In the genomic region with DNA sequence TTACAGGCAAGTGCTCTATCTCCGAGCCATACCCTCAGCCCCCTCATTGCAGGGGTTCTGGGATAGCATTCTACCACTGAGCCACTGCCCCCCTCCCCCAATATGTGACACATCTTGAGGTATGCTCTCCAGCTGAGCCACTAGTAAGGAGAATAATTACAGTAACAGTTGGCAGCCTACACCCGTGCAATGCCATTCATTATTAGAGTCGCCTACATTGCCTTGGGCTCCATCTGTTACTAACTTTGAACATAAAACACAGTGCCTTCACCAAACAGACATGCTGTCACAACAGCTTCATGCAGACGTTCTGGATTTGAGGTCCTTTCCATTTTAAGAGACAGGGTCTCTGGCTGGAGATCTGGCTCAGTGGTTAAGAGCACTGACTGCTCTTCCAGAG, we compare ENCODE assay signal across 17 mouse cellular contexts. TPM values are rescaled to one million over a fixed set of nuclear protein-coding genes. Genes with fewer than 3 reads are reported as not detected.
A peak's percentile ranks its signal among the peaks of the same experiment; 100 is the strongest.
DNase-seq lines count a peak whose midpoint lies in the region; ATAC-seq and TF ChIP-seq lines count a peak whose summit lies in the region.
"Had no signal": no experiment of that assay in that cellular context is flagged by ENCODE, and none has a peak within 500 bp of the region (broad histone marks: within the 10 kb centered on the region; RNA-seq: fewer than 3 reads in every experiment).

No protein-coding gene starts in this region.

- WGBS in embryonic facial prominence, embryonic 13.5 days: 47% methylated on average over 4 of the region's 4 CpGs
- 74% methylated on average over 4 of the region's 4 CpGs for WGBS in embryonic facial prominence, embryonic 10.5 days
- WGBS in liver, adult 2 months: 83% methylated on average over 4 of the region's 4 CpGs
- 63% methylated on average over 4 of the region's 4 CpGs for WGBS in liver, embryonic 12.5 days (ENCODE audit: insufficient replicate concordance)
- 51% methylated on average over 4 of the region's 4 CpGs for WGBS in forebrain, embryonic 15.5 days

- DNase-seq in embryonic facial prominence, embryonic 10.5 days (ENCODE audit: low spot score): no peak
- DNase-seq in liver, adult 2 months (ENCODE audit: extremely low read depth, low read depth, low spot score): no peak
- peak; percentile 11 to 22 for DNase-seq in layer of hippocampus, postnatal 36 days
- no peak for DNase-seq in gastrocnemius, adult 18-20 months (ENCODE audit: low spot score)
- DNase-seq: cerebellum, postnatal 10 days; kidney, adult 9 months; lung, adult 2 months; right cerebral cortex, postnatal 4 days; thymus, postnatal 14 days had no signal

- H3K27ac ChIP-seq in embryonic facial prominence, embryonic 13.5 days: no peak overlapping the region
- no peak overlapping the region for H3K27ac ChIP-seq in embryonic facial prominence, embryonic 10.5 days (replicated peaks)
- peak overlapping the region; percentile 93 for H3K27ac ChIP-seq in liver, adult 2 months (replicated peaks; ENCODE audit: insufficient read depth, low read depth, low read length)
- H3K27ac ChIP-seq in liver, embryonic 12.5 days: no peak overlapping the region
- no peak overlapping the region for H3K27ac ChIP-seq in forebrain, embryonic 15.5 days (replicated peaks)
- H3K27ac ChIP-seq: heart, embryonic 13.5 days; limb, embryonic 12.5 days; macrophage had no signal

- TF ChIP-seq CTCF in liver, adult 2 months (IDR thresholded peaks at IDR 0.05; ENCODE audit: low read depth, low read length): no peak

- no peak overlapping the region for H3K4me3 ChIP-seq in embryonic facial prominence, embryonic 13.5 days
- H3K4me3 ChIP-seq in embryonic facial prominence, embryonic 10.5 days: no peak overlapping the region
- H3K4me3 ChIP-seq in liver, adult 2 months (ENCODE audit: insufficient read depth, low read depth, low read length): no peak overlapping the region
- H3K4me3 ChIP-seq in liver, embryonic 12.5 days: no peak overlapping the region
- H3K4me3 ChIP-seq in forebrain, embryonic 15.5 days: no peak overlapping the region
- H3K4me3 ChIP-seq: heart, embryonic 13.5 days; limb, embryonic 12.5 days had no signal

- ATAC-seq in embryonic facial prominence, embryonic 13.5 days (ENCODE audit: insufficient number of reproducible peaks, insufficient read depth, low FRiP score, low TSS enrichment, low read depth): 0 out of 2 replicates have a peak, but pooled peaks have one; percentile 23
- no peak for ATAC-seq in liver, embryonic 12.5 days
- peak; percentile 78 for ATAC-seq in forebrain, embryonic 15.5 days (replicated peaks)
- no peak for ATAC-seq in cerebellum, adult (ENCODE audit: insufficient number of reproducible peaks, low FRiP score, low TSS enrichment)

- no peak overlapping the region for H3K9ac ChIP-seq in embryonic facial prominence, embryonic 13.5 days
- H3K9ac ChIP-seq in liver, adult 2 months (ENCODE audit: low read depth, low read length): no peak overlapping the region
- H3K9ac ChIP-seq in liver, embryonic 12.5 days: no peak overlapping the region
- no peak overlapping the region for H3K9ac ChIP-seq in forebrain, embryonic 15.5 days (replicated peaks)
- H3K9ac ChIP-seq: heart, embryonic 13.5 days; limb, embryonic 12.5 days had no signal

- H3K9me3 ChIP-seq in embryonic facial prominence, embryonic 13.5 days: no peaks in the 10 kb centered on the region
- no peaks in the 10 kb centered on the region for H3K9me3 ChIP-seq in embryonic facial prominence, embryonic 10.5 days
- no peaks in the 10 kb centered on the region for H3K9me3 ChIP-seq in liver, embryonic 12.5 days (replicated peaks)
- no peaks in the 10 kb centered on the region for H3K9me3 ChIP-seq in forebrain, embryonic 15.5 days
- H3K9me3 ChIP-seq: heart, embryonic 13.5 days; limb, embryonic 12.5 days had no signal

- TF ChIP-seq POLR2A in liver, adult 2 months (IDR thresholded peaks at IDR 0.05; ENCODE audit: extremely low read depth, insufficient read depth, low read length): no peak

- no peaks in the 10 kb centered on the region for H3K4me1 ChIP-seq in embryonic facial prominence, embryonic 13.5 days
- H3K4me1 ChIP-seq in embryonic facial prominence, embryonic 10.5 days: no peaks in the 10 kb centered on the region
- peaks cover 33% of the 10 kb centered on the region for H3K4me1 ChIP-seq in liver, adult 2 months (ENCODE audit: control insufficient read depth, insufficient read depth, low read length)
- H3K4me1 ChIP-seq in liver, embryonic 12.5 days: no peaks in the 10 kb centered on the region
- no peaks in the 10 kb centered on the region for H3K4me1 ChIP-seq in forebrain, embryonic 15.5 days
- H3K4me1 ChIP-seq: heart, embryonic 13.5 days; limb, embryonic 12.5 days had no signal

- no peaks in the 10 kb centered on the region for H3K27me3 ChIP-seq in embryonic facial prominence, embryonic 13.5 days
- H3K27me3 ChIP-seq in embryonic facial prominence, embryonic 10.5 days (replicated peaks; ENCODE audit: low read depth, poor library complexity, severe bottlenecking): no peaks in the 10 kb centered on the region
- no peaks in the 10 kb centered on the region for H3K27me3 ChIP-seq in liver, adult 2 months (ENCODE audit: control insufficient read depth, insufficient read depth, low read length)
- H3K27me3 ChIP-seq in liver, embryonic 12.5 days (replicated peaks): no peaks in the 10 kb centered on the region
- H3K27me3 ChIP-seq in forebrain, embryonic 15.5 days: no peaks in the 10 kb centered on the region
- H3K27me3 ChIP-seq: CH12.LX; heart, embryonic 13.5 days; limb, embryonic 12.5 days had no signal

- H3K4me2 ChIP-seq in embryonic facial prominence, embryonic 13.5 days: no peak overlapping the region
- no peak overlapping the region for H3K4me2 ChIP-seq in liver, embryonic 12.5 days
- H3K4me2 ChIP-seq in forebrain, embryonic 15.5 days (replicated peaks): no peak overlapping the region
- H3K4me2 ChIP-seq: heart, embryonic 13.5 days; limb, embryonic 12.5 days had no signal

- no peaks in the 10 kb centered on the region for H3K79me2 ChIP-seq in liver, adult 2 months (ENCODE audit: control insufficient read depth, insufficient read depth, low read length)

- H3K36me3 ChIP-seq in embryonic facial prominence, embryonic 13.5 days: no peaks in the 10 kb centered on the region
- no peaks in the 10 kb centered on the region for H3K36me3 ChIP-seq in embryonic facial prominence, embryonic 10.5 days (replicated peaks)
- H3K36me3 ChIP-seq in liver, adult 2 months (ENCODE audit: control insufficient read depth, insufficient read depth, low read length): peaks cover 52% of the 10 kb centered on the region
- H3K36me3 ChIP-seq in liver, embryonic 12.5 days: no peaks in the 10 kb centered on the region
- no peaks in the 10 kb centered on the region for H3K36me3 ChIP-seq in forebrain, embryonic 15.5 days
- H3K36me3 ChIP-seq: heart, embryonic 13.5 days; limb, embryonic 12.5 days had no signal

RNA-seq across cellular contexts. Expression of a gene that starts 33.4 kb away (rescaled TPM):
- polyA plus RNA-seq in embryonic facial prominence, embryonic 13.5 days (2015; fragmentation: Nextera tagmentation; extraction: Ambion mirVana): 0.79 and 3.3 TPM in 2 replicates
- 0.23 and 0.79 TPM in 2 replicates for polyA plus RNA-seq in embryonic facial prominence, embryonic 10.5 days (2016; fragmentation: Nextera tagmentation; extraction: Ambion mirVana)
- 154 and 156 TPM in 2 replicates for total RNA-seq in liver, adult 2 months (2014; rRNA removed)
- 88.4 and 88.9 TPM in 2 replicates for polyA plus RNA-seq in liver, adult 2 months (2012; rRNA removed)
- polyA plus RNA-seq in liver, embryonic 12.5 days (2016; fragmentation: Nextera tagmentation; extraction: Ambion mirVana): 1.8 TPM in 2 replicates
- 0.63 and 1.5 TPM in 2 replicates for polyA plus RNA-seq in forebrain, embryonic 15.5 days (2015; fragmentation: Nextera tagmentation; extraction: Ambion mirVana)
- 10 to 100 TPM; 15.5 to 17.3 TPM for total RNA-seq in layer of hippocampus, postnatal 36 days (2021)
- under 1 TPM; 0.84 to 0.95 TPM for total RNA-seq in gastrocnemius, adult 18-20 months (2021)

RNA-seq across cellular contexts. Expression of a gene that starts 38.9 kb away (rescaled TPM):
- 6.7 and 6.9 TPM in 2 replicates for polyA plus RNA-seq in embryonic facial prominence, embryonic 13.5 days (2015; fragmentation: Nextera tagmentation; extraction: Ambion mirVana)
- polyA plus RNA-seq in embryonic facial prominence, embryonic 10.5 days (2016; fragmentation: Nextera tagmentation; extraction: Ambion mirVana): 5.6 and 6.0 TPM in 2 replicates
- total RNA-seq in liver, adult 2 months (2014; rRNA removed): 15.0 and 18.9 TPM in 2 replicates
- 15.2 and 19.8 TPM in 2 replicates for polyA plus RNA-seq in liver, adult 2 months (2012; rRNA removed)
- polyA plus RNA-seq in liver, embryonic 12.5 days (2016; fragmentation: Nextera tagmentation; extraction: Ambion mirVana): 3.0 and 3.4 TPM in 2 replicates
- 7.2 and 8.1 TPM in 2 replicates for polyA plus RNA-seq in forebrain, embryonic 15.5 days (2015; fragmentation: Nextera tagmentation; extraction: Ambion mirVana)
- 10 to 100 TPM; 60.9 to 64.0 TPM for total RNA-seq in layer of hippocampus, postnatal 36 days (2021)
- 1 to 10 TPM; 7.9 to 8.3 TPM for total RNA-seq in gastrocnemius, adult 18-20 months (2021)

RNA-seq across cellular contexts. Expression of a gene that starts 43.8 kb away (rescaled TPM):
- 14.0 and 15.1 TPM in 2 replicates for polyA plus RNA-seq in embryonic facial prominence, embryonic 13.5 days (2015; fragmentation: Nextera tagmentation; extraction: Ambion mirVana)
- polyA plus RNA-seq in embryonic facial prominence, embryonic 10.5 days (2016; fragmentation: Nextera tagmentation; extraction: Ambion mirVana): 18.2 and 20.2 TPM in 2 replicates
- total RNA-seq in liver, adult 2 months (2014; rRNA removed): 13.7 and 18.3 TPM in 2 replicates
- 7.6 and 11.3 TPM in 2 replicates for polyA plus RNA-seq in liver, adult 2 months (2012; rRNA removed)
- 18.3 and 18.7 TPM in 2 replicates for polyA plus RNA-seq in liver, embryonic 12.5 days (2016; fragmentation: Nextera tagmentation; extraction: Ambion mirVana)
- polyA plus RNA-seq in forebrain, embryonic 15.5 days (2015; fragmentation: Nextera tagmentation; extraction: Ambion mirVana): 15.8 and 17.6 TPM in 2 replicates
- 10 to 100 TPM; 57.9 to 63.5 TPM for total RNA-seq in layer of hippocampus, postnatal 36 days (2021)
- total RNA-seq in gastrocnemius, adult 18-20 months (2021): 10 to 100 TPM; 35.7 to 37.5 TPM

Comparison
In these comparisons a context has a peak if more than half of its experiments do, and no peak if none do; other contexts are left out.
1. RNA of a gene that starts 33.4 kb away (polyA plus RNA-seq): 88.4 to 88.9 TPM in liver, adult 2 months; 1.8 TPM in liver, embryonic 12.5 days, 0.63 to 1.5 TPM in forebrain, embryonic 15.5 days, 0.79 to 3.3 TPM in embryonic facial prominence, embryonic 13.5 days and 0.23 to 0.79 TPM in embryonic facial prominence, embryonic 10.5 days; every median in the first group is over 10 times any median in the second.
2. ATAC-seq: peak in embryonic facial prominence, embryonic 13.5 days (single experiment) and forebrain, embryonic 15.5 days (single experiment); none in liver, embryonic 12.5 days (single experiment) and cerebellum, adult (single experiment).
3. DNase-seq: peak in layer of hippocampus, postnatal 36 days (2 of 2); none in embryonic facial prominence, embryonic 10.5 days (single experiment), liver, adult 2 months (single experiment) and gastrocnemius, adult 18-20 months (single experiment).